Mouse (Mus musculus) lung, postnatal 10 days (tissue): ENCODE results near the gene Gm27029.
A peak's percentile ranks its signal among the peaks of the same experiment; 100 is the strongest.
"Not testable (repeated sequence)": the region's sequence is repeated elsewhere in the genome, so short reads cannot be mapped to it uniquely, and the experiment has no call there.

Experiments
- DNase-seq: peaks from one replicate; pipeline ENCODE4 v3.0.0; 2021

Gm27029 gene

GRCm38 (mm10) chr11:101455627-101456026, 31.0 kb upstream of the Gm27029 start:
- DNase-seq: no peak

GRCm38 (mm10) chr11:101454702-101455101, 30.1 kb upstream of the Gm27029 start:
- no peak for DNase-seq

GRCm38 (mm10) chr11:101452093-101452774, 27.6 kb upstream of the Gm27029 start:
- DNase-seq: no peak

DNA sequence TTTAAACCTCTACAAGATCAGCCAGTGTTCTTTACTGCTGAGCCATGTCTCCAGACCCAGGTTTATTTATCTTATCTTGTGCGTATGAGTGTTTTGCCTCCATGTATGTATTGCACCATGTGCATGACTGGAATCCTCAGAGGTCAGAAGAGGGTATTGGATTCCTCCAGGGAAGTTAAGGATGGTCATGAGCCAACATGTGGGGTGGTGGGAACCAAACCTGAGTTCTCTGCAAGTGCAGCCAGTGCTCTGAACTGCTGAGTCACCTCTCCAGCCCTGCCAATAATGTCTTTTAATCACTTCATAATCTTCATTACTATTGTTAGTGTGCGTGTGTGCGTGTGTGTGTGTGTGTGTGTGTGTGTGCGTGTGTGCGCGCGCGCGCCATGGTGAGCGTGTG, 26.9 kb upstream of the Gm27029 start:
- DNase-seq: no peak

DNA sequence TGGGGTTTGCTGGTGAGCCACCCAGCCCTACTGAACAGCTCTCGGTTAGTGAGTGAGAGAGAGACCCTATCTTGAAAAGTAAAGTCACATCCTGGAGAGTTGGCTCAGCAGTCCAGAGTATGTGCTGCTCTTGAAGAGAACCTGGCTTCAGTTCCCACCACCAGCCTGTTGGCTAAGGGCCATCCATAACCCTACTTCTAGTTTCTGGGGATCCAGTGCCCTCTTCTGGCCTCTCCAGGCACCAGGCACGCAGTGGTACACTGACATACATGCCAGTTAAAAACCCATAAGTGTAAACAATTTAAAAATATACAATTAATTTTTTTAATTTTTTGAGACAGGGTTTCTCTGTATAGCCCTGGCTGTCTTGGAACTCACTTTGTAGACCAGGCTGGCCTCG, 25.8 kb upstream of the Gm27029 start:
- DNase-seq: peak; percentile 44

DNA sequence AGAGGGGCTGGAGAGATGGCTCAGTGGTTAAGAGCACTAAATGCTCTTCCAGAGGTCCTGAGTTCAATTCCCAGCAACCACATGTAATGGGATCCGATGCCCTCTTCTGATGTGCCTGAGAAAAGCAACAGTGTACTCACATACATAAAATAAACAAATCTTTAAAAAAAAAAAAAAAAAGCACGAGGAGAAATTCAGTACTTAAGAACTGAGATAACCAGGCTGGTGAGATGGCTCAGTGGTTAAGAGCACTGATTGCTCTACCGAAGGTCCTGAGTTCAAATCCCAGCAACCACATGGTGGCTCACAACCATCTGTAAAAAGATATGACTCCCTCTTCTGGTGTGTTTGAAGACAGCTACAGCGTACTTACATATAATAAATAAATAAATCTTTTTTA, 25.0 kb upstream of the Gm27029 start:
- DNase-seq: not testable (repeated sequence)

DNA sequence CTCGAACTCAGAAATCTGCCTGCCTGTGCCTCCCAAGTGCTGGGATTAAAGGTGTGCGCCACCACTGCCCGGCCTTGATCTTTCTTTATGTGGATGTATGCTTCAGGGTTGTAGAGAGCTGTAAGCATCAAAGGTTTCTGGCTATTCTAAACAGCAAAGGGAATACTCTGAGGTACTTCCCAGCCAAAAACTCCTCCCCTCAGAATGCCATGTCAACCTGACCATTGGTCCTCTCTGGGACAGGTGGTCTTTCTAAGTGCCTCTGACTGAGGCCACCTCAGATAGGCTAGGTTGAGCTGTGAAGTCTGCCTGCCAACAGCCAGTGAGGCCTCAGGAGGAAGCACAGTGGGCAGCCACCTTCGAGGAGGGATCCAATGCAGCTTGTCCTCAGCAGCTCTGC, 24.3 kb upstream of the Gm27029 start:
- no peak for DNase-seq

- peak; percentile 93 for DNase-seq
These were observed 23.7 kb upstream of the Gm27029 start, which contains the start of gene Ifi35 for GRCm38 (mm10) chr11:101448274-101448746. Gene Ifi35, plus strand, starts transcription at chr11:101448407.

DNA sequence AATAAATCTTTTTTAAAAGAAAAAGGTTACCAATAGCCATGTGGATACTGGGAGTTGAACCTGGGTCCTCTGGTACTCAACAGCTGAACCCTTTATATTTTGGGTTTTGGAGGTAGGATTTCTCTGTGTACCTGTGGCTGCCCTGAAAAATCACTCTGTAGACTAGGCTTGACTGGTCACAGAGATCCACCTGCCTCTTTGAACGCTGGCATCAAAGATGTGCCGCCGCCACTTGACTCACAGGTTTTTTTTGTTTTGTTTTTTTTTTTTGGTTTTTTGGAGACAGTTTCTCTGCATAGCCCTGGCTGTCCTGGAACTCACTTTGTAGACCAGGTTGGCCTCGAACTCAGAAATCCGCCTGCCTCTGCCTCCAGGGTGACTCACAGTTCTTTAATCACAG, 23.2 kb upstream of the Gm27029 start:
- no peak for DNase-seq

DNA sequence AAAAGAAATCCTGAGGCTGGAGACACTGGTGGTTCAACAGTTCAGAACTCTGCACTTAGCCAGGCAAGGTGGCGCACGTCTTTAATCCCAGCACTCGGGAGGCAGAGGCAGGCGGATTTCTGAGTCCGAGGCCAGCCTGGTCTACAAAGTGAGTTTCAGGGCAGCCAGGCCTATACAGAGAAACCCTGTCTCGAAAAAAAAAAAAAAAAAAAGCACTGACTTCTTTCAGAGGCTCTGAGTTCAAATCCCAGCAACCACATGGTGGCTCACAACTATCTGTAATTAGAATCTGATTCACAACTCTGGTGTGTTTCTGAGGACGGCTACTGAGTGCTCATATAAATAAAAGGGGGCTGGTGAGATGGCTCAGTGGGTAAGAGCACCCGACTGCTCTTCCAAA, 22.3 kb upstream of the Gm27029 start:
- DNase-seq: not testable (repeated sequence)

DNA sequence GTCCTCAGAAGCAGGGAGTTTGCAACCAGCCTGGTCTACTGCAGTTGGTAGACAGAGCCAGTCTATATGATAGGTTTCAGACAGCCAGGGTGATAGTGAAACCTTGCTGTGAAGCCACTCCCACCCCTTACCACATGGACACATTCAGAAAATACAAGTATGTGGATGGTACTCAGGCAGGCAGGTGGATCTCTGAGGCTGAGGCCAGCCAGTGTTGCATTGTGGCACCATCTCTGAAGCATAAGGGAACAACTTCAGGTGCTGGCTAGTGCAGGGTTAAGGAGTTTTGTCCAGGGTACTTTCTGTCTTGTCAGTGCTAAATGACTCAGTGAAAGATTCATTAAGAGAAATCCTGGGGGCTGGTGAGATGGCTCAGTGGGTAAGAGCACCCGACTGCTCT, 21.7 kb upstream of the Gm27029 start:
- DNase-seq: no peak

DNA sequence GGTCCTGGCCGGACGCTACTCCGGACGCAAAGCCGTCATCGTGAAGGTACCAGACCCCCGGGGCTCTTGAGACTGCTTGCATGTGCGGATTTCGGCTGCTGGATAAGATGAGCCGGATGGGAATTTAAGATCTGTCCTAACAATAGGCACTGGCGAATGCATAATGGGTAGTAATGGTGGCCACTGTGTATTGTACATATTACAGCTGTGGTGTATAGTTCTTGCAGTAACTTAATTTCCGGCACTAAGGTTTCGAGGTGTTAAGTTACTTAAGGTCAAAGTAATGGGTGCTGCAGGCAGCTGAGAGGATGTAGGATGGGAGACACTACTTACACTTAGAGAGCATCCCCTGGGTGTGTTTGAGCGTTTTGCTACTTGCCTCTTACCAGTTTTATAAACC, 18.2 kb upstream of the Gm27029 start:
- DNase-seq: no peak

DNA sequence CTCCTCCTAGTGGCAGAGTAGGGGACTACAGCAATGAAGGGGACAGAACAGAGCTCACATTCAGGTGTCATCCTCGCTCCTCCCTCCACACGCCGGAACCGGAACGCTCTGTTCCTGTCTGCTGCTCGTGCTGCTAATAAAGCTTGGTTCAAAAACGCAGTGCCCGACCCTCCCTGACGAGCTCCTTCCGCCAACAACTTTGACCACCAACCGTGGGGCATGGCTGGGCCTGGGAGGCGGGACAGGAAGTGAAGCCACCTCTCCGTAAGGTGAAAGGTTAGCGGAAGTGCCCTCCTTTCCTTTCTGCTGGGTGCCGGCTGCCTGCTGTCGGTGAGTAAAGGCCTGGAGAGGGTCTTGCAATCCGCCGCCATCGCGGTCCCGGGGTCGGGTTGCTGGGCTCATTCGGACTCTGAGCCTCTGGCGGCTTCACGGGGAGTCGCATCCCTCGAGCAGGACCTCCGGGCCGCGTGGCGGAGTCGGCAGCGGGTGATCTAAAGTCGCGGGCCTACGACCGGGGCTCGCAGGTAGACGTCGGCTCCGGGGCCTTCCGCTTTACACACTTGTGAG, 17.6 kb upstream of the Gm27029 start, which contains the start of gene Rpl27:
Gene Rpl27 (plus strand): TSS at position 172 of the 567 bp plus-strand sequence.
- peak; percentile 99 for DNase-seq

- not testable (repeated sequence) for DNase-seq
These were observed 17.0 kb upstream of the Gm27029 start for GRCm38 (mm10) chr11:101441450-101442126.

DNA sequence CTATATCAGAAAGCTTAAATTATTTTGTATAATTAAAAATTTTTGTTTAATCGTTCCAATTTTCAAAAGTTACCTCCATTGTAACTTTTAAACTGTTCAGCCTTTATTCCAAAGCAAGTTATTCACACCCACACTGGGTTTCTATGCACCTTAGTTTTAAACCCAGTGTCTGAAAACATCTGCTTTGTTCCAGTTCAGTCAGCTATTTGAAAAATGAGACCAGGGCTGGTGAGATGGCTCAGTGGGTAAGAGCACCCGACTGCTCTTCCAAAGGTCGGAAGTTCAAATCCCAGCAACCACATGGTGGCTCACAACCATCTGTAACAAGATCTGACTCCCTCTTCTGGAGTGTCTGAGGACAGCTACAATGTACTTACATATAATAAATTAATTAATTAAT, 13.4 kb upstream of the Gm27029 start:
- DNase-seq: not testable (repeated sequence)

DNA sequence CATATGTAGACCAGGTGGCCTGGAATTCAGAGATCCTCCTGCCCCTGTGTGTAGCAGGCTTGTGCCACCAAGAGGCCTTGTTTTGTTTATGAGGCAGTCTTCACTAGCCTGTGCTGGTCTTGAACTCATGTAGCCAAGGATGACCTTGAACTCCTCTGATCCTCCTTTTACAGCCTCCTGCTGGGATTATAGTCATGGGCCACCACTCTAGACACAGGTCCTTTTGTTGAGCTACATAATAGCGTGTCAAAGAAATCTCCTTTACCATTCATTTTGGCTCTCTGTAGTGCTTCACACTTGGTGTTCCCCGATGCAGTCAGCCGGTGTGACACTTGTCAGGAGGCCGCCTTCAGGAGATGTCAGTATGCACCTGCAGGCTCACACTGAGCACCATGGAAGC, 12.3 kb upstream of the Gm27029 start:
- DNase-seq: no peak

DNA sequence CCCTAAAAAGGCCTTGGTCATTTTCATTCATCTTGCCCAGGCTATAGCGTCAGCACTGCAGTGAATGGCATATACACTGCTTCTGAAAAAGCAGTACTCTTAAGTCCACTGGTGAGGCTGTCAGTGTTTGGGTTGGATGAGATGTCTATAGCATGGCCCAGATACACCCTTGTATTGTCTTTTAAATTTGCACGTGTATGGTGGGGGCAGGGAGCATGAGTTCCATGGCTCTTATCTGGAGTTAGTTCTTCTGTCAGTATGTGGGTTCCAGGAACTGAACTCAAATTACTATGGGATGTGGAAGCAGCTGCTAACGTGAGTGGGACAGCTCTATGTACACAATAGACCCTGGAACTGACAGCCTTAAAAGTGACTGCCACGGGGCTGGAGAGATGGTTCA, 11.2 kb upstream of the Gm27029 start:
- DNase-seq: no peak

DNA sequence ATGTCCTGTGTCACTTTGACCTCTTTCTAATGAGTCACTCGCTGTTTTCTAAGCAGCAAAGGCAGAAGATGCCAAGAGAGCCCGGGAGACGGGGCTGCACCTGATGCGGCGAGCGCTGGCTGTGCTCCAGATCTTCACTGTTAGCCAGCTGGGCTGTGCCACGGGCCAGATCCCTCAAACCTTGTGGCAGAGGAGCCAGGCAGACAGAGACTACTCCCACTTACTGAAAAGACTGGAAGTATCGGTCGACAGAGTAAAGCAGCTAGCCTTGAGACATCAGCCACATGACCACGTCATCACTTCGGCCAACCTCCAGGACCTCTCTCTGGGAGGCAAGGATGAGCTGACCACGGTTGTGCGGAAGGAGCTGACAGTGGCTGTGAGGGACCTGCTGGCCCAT, 8.8 kb upstream of the Gm27029 start:
- no peak for DNase-seq

DNA sequence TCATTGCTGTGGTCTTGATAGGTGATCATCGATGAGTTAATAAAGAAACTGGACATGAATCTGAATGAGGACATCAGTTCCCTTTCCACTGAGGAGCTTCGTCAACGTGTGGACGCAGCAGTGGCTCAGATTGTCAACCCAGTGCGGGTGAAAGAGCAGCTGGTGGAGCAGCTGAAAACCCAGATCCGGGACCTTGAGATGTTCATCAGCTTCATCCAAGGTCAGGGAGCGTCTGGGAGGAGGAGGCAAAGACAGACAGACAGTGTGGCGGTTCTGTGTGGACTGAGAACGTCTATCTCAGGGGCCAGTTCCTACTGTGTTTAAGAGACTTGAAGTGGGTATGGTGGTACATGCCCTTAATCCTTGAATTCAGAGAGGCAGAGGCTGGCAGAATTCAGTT, 6.7 kb upstream of the Gm27029 start:
- no peak for DNase-seq

GRCm38 (mm10) chr11:101426165-101426564, 1.6 kb upstream of the Gm27029 start:
- no peak for DNase-seq

- peak; percentile 99 for DNase-seq
These were observed 573 bp upstream of the Gm27029 start, which contains the start of the genes Rundc1 and Ptges3l for GRCm38 (mm10) chr11:101424925-101425813. Gene Rundc1, plus strand, starts transcription at chr11:101425085. Gene Ptges3l, minus strand, starts transcription at chr11:101425333.

DNA sequence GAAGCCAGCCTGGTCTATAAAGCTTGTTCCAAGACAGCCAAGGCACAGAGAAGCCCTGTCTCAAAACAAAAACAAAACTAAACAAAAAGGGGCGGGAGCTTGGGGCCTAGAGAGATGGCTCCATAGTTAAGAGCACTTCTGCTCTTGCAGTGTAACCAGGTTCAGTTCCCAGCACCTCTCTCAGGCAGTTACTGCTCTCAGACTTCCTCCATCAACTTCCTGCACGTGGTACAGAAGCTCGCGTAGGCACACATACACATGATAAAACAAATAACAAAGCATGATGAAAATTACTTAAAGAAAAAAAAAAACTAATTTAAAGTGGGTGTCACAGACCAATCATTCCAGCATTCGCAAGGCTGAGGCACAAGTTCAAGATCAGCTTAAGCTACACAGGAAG, 4.4 kb downstream of the Gm27029 start:
- no peak for DNase-seq

GRCm38 (mm10) chr11:101419610-101420009, 5.0 kb downstream of the Gm27029 start:
- peak; percentile 26 for DNase-seq
